Mouse (Mus musculus): ENCODE data around the gene Dnaaf5. TPM values are rescaled to one million over a fixed set of nuclear protein-coding genes. Genes with fewer than 3 reads are reported as not detected.

Gene Dnaaf5
- total RNA-seq, 2 experiments from 2014 or later, result 4.1 to 5.2 TPM

DNA sequence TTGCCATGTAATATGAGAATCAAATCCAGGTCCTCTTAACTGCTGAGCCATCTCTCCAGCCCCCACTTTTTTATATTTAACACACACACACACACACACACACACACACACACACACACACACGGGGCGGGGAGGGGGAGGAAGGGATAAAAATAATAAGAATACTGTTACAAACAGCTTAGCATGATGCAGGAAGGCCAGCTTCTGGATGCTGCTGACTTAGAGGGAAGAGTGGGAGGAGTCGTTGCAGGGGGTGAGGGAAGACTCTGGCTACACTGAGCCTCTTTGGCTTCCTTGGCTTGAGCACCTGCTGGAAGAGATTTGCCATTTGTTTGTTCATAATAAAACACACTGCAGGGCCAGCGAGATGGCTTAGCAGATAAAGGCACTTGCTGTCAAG, 34.9 kb downstream of the Dnaaf5 start:
- no peak for ATAC-seq (ENCODE audit: poor library complexity, severe bottlenecking)

DNA sequence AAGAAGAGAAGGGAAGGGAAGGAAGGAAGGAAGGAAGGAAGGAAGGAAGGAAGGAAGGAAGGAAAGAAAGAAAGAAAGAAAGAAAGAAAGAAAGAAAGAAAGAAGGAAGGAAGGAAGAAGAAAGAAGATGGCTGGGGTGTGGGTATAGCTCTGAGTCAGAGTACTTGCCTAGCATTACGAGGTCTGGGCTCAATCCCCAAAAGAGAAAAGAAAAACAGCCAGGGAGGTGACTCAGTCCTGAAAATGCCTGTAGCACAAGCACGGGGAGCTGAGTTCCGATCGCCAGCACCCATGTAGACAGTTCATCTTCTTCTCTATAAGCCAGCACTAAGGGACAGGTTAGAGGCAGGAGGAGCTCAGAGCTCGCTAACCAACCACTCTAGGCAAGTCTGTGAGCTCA, 39.7 kb downstream of the Dnaaf5 start:
- ATAC-seq (ENCODE audit: poor library complexity, severe bottlenecking), result no peak

DNA sequence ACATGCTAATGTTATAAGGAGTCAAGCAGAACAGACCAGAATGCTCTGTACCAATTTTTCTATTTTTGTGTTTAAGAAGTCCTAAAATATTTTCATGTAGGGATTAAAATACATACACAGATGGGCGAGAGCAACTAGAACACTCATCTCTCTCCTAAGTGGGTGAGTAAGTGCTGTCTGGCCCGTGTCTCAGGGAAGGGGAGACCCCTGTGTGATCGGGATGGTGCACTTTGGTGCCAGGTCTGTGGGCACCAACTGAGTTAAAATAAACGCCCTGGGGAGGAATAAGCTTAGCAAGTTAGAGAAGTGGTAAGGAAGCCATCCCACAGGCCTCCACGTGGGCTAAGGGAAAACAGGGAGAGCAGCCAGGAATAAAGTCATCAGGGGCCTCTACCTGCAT, 40.9 kb downstream of the Dnaaf5 start:
- no peak for ATAC-seq (ENCODE audit: poor library complexity, severe bottlenecking)

DNA sequence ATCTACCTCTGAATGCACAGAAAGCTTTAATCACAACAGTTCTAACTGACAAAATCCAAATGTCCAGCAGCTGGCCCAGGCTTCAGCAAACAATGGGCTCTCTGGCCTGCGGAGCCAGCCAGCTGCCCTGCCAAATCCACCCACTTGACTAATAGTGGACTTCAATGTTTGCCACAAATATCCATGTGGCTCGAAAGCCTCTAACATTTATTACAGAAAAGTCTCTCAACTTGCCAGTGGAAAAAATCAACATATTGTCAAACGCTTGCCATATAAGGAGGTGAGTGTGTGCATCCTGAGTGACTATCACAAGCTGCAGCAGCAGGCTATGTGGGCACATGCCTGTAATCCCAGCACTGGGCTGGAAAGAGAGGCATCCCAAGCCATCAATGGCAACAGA, 48.8 kb downstream of the Dnaaf5 start:
- ATAC-seq (ENCODE audit: poor library complexity, severe bottlenecking), result no peak

- no peak for ATAC-seq (ENCODE audit: poor library complexity, severe bottlenecking)
Measured at GRCm38 (mm10) chr5:139199636-139199994, 49.6 kb downstream of the Dnaaf5 start.

DNA sequence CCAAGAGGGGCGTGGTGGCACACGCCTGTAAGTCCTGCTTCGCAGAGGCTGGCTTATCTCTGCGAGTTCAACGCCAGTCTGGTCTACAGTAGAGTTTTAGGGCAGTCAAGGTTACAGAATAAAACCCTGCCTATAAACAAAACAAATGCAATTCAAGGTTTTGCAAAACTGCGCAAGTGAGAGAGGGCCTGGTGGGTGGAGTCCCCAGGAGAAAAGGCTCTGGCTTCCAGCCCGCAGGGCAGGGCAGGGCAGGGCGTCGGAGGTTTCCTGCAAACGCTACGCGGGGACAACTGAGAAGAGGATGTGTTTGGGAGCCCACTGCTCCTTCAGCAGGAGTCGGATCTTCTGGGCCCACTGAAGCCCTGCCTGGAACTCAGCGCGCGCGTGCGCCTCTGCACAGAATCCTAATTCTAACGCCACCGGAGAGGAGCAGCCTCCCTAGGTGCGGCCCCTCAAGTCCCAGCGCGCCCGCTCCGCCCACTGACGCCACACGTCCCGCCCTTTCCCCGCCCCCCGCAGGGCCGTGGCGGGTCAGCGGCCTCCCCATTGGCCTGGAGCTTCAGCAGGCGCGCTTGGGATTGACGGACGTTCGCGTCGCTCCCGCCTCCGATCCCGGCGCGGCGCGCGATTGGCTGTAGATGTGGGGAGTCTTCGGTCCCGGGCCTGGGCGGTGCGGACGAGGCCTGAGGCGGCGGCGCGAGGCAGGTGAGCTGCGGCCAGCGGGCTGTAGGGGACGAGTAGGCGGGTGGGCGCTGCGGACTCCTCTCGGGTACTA, 50.2 kb downstream of the Dnaaf5 start, which contains the start of gene Sun1:
Gene Sun1 (plus strand): TSS at position 643 of the 775 bp plus-strand sequence.
- peak; percentile 85 for ATAC-seq (ENCODE audit: poor library complexity, severe bottlenecking)

DNA sequence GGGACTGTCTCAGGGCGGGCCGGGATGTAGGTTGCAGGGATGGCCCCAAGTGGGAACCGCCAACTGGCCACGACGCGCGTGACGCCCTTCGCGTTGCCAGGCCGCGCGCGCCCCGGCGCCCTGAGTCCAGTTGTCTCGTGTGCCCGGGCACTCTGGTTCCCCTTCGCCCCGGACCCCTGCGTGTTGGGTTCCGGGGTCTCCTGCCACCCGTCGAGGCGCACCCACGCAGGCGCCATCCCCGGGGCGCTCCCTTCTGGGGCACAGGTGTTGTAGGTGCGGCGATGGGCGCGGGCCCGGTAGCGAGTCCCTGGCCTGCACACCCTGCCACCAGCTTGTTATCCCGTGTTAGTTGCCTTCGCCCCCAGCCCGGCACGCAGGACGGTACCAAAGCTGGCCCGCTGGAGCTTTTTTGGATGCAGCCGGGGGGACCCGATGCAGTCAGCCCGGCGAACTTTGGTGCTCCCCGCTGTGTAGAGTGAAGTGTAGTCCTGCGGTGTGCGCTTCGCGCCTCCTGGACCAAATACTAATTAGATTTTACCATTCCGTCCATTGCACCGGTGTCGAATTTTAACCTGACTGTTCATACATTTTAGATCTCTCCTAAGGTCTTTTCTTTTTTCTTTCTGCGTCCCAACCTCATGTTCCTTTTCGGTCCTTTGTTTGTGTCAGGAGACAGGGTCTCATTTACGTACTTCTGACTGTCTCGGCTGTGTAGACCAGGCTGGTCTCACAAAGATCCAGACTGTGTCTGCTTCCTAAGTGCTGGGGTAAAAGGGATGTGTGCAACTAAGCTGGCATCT, 50.9 kb downstream of the Dnaaf5 start:
- no peak; the same call in 1 of the 2 replicates for ATAC-seq (ENCODE audit: poor library complexity, severe bottlenecking)

- no peak for ATAC-seq (ENCODE audit: poor library complexity, severe bottlenecking)
Measured at GRCm38 (mm10) chr5:139202127-139202526, 52.1 kb downstream of the Dnaaf5 start.

- no peak for ATAC-seq (ENCODE audit: poor library complexity, severe bottlenecking)
Measured at GRCm38 (mm10) chr5:139203312-139203711, 53.3 kb downstream of the Dnaaf5 start.

DNA sequence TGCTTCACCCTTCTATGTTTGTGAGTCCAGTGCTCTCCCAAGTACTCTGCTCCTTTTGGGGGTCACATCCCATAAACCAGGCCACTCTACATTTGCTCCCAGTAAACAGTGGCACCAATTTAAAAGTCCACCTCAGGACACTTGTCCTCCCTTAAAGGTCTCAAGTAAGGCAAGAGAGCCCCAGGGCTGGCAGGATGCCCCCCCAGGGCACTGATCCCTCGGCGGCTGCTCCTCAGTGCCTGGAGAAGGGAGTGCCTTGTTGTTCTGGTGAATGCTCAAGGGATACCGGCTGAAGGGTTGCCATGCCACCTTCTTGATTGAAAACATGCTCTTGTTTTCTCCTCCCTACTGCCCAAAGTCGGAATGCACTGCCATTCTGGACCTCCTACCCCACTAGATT, 56.1 kb downstream of the Dnaaf5 start:
- no peak for ATAC-seq (ENCODE audit: poor library complexity, severe bottlenecking)

- ATAC-seq (ENCODE audit: poor library complexity, severe bottlenecking), result peak; percentile 62; the same call in 1 of the 2 replicates
Measured at GRCm38 (mm10) chr5:139206525-139206924, 56.5 kb downstream of the Dnaaf5 start.

- peak; percentile 41; the same call in 1 of the 2 replicates for ATAC-seq (ENCODE audit: poor library complexity, severe bottlenecking)
Measured at GRCm38 (mm10) chr5:139208183-139208582, 58.2 kb downstream of the Dnaaf5 start.

- 0 out of 2 replicates have a peak, but pooled peaks have one; percentile 8 for ATAC-seq (ENCODE audit: poor library complexity, severe bottlenecking)
Measured at GRCm38 (mm10) chr5:139208871-139209684, 59.1 kb downstream of the Dnaaf5 start.

GRCm38 (mm10) chr5:139209685-139210026, 59.6 kb downstream of the Dnaaf5 start:
- ATAC-seq (ENCODE audit: poor library complexity, severe bottlenecking), result no peak

- no peak for ATAC-seq (ENCODE audit: poor library complexity, severe bottlenecking)
Measured at GRCm38 (mm10) chr5:139211737-139212385, 61.8 kb downstream of the Dnaaf5 start.

DNA sequence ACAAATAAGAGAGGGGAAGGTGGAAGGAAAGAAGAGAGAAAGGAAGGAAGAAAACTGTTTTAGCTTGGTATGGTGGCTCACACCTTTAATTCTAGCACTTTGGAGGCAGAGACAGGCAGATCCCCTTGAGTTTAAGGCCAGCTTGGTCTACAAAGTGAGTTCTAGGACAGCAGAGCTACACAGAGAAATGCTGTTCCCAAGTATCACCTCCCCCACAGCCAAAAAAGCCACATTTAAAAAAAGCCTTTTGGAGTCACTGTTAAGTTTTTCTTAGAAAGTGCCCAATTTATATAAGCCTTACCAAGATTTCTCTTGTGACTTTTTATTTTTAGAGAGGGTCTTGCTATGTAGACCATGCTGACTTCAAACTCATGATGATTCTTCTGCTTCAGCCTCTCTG, 64.3 kb downstream of the Dnaaf5 start:
- no peak for ATAC-seq (ENCODE audit: poor library complexity, severe bottlenecking)

DNA sequence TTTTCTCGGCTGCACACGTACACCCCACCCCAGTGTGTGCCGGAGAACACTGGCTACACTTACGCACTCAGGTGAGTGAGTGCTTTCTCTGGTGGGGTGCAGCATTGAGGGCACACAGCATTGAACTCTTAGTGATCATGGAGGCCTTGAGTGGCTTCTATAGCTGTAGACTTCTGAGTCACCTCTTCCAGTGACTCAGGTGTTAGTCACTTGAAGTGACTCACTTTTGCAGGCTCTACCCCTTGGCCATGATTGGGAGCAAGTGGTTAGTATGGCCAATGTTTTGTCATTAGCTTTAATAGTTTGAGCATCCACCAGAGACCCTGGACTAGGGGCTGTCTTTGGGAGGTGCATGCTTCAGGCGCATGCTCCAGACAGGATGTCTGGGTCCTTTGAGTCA, 65.2 kb downstream of the Dnaaf5 start:
- no peak for ATAC-seq (ENCODE audit: poor library complexity, severe bottlenecking)

GRCm38 (mm10) chr5:139216121-139216520, 66.1 kb downstream of the Dnaaf5 start:
- ATAC-seq (ENCODE audit: poor library complexity, severe bottlenecking), result no peak

GRCm38 (mm10) chr5:139216774-139217173, 66.8 kb downstream of the Dnaaf5 start:
- no peak for ATAC-seq (ENCODE audit: poor library complexity, severe bottlenecking)

DNA sequence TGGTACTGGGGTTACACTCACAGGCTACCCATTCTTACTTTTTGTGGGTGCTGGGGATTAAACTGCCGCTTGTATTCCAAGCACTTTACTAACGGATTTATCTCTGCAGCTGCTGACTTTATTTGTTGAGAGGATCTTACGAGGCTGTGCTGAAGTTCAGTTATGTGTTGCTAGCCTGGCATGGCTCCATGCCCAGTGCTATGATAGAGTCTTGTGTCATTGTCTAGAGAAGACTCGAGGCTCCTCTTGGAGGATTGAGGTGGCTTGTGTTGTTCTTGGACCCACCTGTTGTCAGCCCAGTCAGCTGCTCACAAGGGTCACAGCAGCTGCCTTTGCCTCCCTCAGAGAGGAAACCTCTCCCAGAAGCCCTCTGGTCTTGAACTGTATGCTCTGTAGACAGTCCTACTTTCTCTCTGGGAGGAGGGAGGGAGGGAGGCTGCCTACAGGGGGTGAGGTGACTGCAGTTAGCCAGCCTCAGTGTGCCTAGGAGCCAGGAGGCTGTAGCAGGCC, 70.0 kb downstream of the Dnaaf5 start:
- ATAC-seq (ENCODE audit: poor library complexity, severe bottlenecking), result no peak

All from megakaryocyte, adult 5-6 weeks (primary cell).